Mouse (Mus musculus): ENCODE results near the gene Ly6g5c. TPM values are rescaled to one million over a fixed set of nuclear protein-coding genes. Genes with fewer than 3 reads are reported as not detected.

Ly6g5c gene
- polyA plus RNA-seq, 1 experiment from 2014 or later: not detected

- Histone ChIP-seq H3K9ac (no peak overlapping the region), H3K4me1 (no peaks in the 10 kb centered on the region), H3K36me3 (peaks cover 72% of the 10 kb centered on the region), H3K27me3 (replicated peaks) (no peaks in the 10 kb centered on the region), H3K4me3 (no peak overlapping the region), H3K4me2 (replicated peaks) (no peak overlapping the region), H3K9me3 (no peaks in the 10 kb centered on the region), H3K27ac (no peak overlapping the region)
- ATAC-seq (ENCODE audit: low FRiP score, low read depth): no peak
- WGBS: 92% methylated on average over 11 of the region's 11 CpGs
These were observed 6.9 kb upstream of the Ly6g5c start for GRCm38 (mm10) chr17:35101161-35101560.

- Histone ChIP-seq H3K27me3 (replicated peaks) (no peaks in the 10 kb centered on the region), H3K4me3 (peak overlapping the region; percentile 5; the same call in 1 of the 2 replicates), H3K36me3 (peaks cover 61% of the 10 kb centered on the region), H3K9me3 (no peaks in the 10 kb centered on the region), H3K4me1 (no peaks in the 10 kb centered on the region), H3K9ac (no peak overlapping the region), H3K4me2 (replicated peaks) (no peak overlapping the region), H3K27ac (no peak overlapping the region)
- ATAC-seq (ENCODE audit: low FRiP score, low read depth): no peak
- 80% methylated on average over 8 of the region's 8 CpGs for WGBS
These were observed 5.8 kb upstream of the Ly6g5c start for GRCm38 (mm10) chr17:35102299-35102698.

- H3K36me3 ChIP-seq: peaks cover 56% of the 10 kb centered on the region
- ATAC-seq (ENCODE audit: low FRiP score, low read depth): no peak
- WGBS: 75% methylated on average over 6 of the region's 6 CpGs
- no peak overlapping the region for H3K9ac ChIP-seq
- no peak overlapping the region for H3K27ac ChIP-seq
- H3K27me3 ChIP-seq (replicated peaks): no peaks in the 10 kb centered on the region
- H3K9me3 ChIP-seq: no peaks in the 10 kb centered on the region
- H3K4me3 ChIP-seq: no peak overlapping the region
- no peaks in the 10 kb centered on the region for H3K4me1 ChIP-seq
- H3K4me2 ChIP-seq (replicated peaks): no peak overlapping the region
These were observed 4.8 kb upstream of the Ly6g5c start for GRCm38 (mm10) chr17:35103221-35103690.

GRCm38 (mm10) chr17:35104079-35104478, 4.0 kb upstream of the Ly6g5c start:
- WGBS: 88% methylated on average over 7 of the region's 7 CpGs
- Histone ChIP-seq H3K4me3 (no peak overlapping the region), H3K4me2 (replicated peaks) (no peak overlapping the region), H3K9me3 (no peaks in the 10 kb centered on the region), H3K36me3 (peaks cover 47% of the 10 kb centered on the region), H3K27me3 (replicated peaks) (no peaks in the 10 kb centered on the region), H3K4me1 (no peaks in the 10 kb centered on the region), H3K9ac (no peak overlapping the region), H3K27ac (no peak overlapping the region)
- ATAC-seq (ENCODE audit: low FRiP score, low read depth): no peak

- 78% methylated on average over 6 of the region's 6 CpGs for WGBS
- 0 out of 2 replicates have a peak overlapping the region, but pooled peaks have one; percentile 21 for H3K9ac ChIP-seq
- H3K4me3 ChIP-seq: no peak overlapping the region
- ATAC-seq (ENCODE audit: low FRiP score, low read depth): no peak
- no peaks in the 10 kb centered on the region for H3K9me3 ChIP-seq
- H3K36me3 ChIP-seq: peaks cover 41% of the 10 kb centered on the region
- H3K4me2 ChIP-seq (replicated peaks): no peak overlapping the region
- H3K27me3 ChIP-seq (replicated peaks): no peaks in the 10 kb centered on the region
- no peak overlapping the region for H3K27ac ChIP-seq
- no peaks in the 10 kb centered on the region for H3K4me1 ChIP-seq
These were observed 3.3 kb upstream of the Ly6g5c start for GRCm38 (mm10) chr17:35104754-35105153.

- no peak overlapping the region; the same call in 1 of the 2 replicates for H3K4me2 ChIP-seq (replicated peaks)
- peaks cover 30% of the 10 kb centered on the region for H3K36me3 ChIP-seq
- no peaks in the 10 kb centered on the region for H3K9me3 ChIP-seq
- H3K9ac ChIP-seq: peak overlapping the region; percentile 13; the same call in 1 of the 2 replicates
- H3K4me3 ChIP-seq: no peak overlapping the region
- ATAC-seq (ENCODE audit: low FRiP score, low read depth): no peak
- H3K4me1 ChIP-seq: no peaks in the 10 kb centered on the region
- no peaks in the 10 kb centered on the region for H3K27me3 ChIP-seq (replicated peaks)
- no peak overlapping the region for H3K27ac ChIP-seq
- WGBS: 28% methylated on average over 13 of the region's 13 CpGs
These were observed 2.2 kb upstream of the Ly6g5c start for GRCm38 (mm10) chr17:35105740-35106389.

- WGBS: 79% methylated on average over 3 of the region's 3 CpGs
- Histone ChIP-seq H3K4me1 (no peaks in the 10 kb centered on the region), H3K4me3 (no peak overlapping the region), H3K27ac (no peak overlapping the region), H3K27me3 (replicated peaks) (no peaks in the 10 kb centered on the region), H3K9ac (peak overlapping the region; percentile 13; the same call in 1 of the 2 replicates), H3K4me2 (replicated peaks) (no peak overlapping the region), H3K36me3 (peaks cover 23% of the 10 kb centered on the region), H3K9me3 (no peaks in the 10 kb centered on the region)
- no peak for ATAC-seq (ENCODE audit: low FRiP score, low read depth)
These were observed 1.6 kb upstream of the Ly6g5c start for GRCm38 (mm10) chr17:35106522-35106921.

- no peak overlapping the region for H3K9ac ChIP-seq
- no peak overlapping the region for H3K4me2 ChIP-seq (replicated peaks)
- 76% methylated on average over 9 of the region's 9 CpGs for WGBS
- H3K27me3 ChIP-seq (replicated peaks): no peaks in the 10 kb centered on the region
- H3K36me3 ChIP-seq: peaks cover 29% of the 10 kb centered on the region
- H3K4me3 ChIP-seq: no peak overlapping the region
- no peaks in the 10 kb centered on the region for H3K9me3 ChIP-seq
- H3K27ac ChIP-seq: no peak overlapping the region
- H3K4me1 ChIP-seq: no peaks in the 10 kb centered on the region; the same call in 1 of the 2 replicates
- ATAC-seq (ENCODE audit: low FRiP score, low read depth): no peak
These were observed 3.7 kb downstream of the Ly6g5c start for GRCm38 (mm10) chr17:35111774-35112173.

GRCm38 (mm10) chr17:35115046-35116019, 7.3 kb downstream of the Ly6g5c start, which contains the start of gene Ly6g5b:
Ly6g5b (minus strand) TSS chr17:35115428.
- no peak within 1 kb of the TSS for H3K9ac ChIP-seq
- no peak within 1 kb of the TSS for H3K4me3 ChIP-seq
- H3K27ac ChIP-seq: no peak within 1 kb of the TSS
- peaks cover 49% of the 10 kb centered on the region for H3K36me3 ChIP-seq
- no peaks in the 10 kb centered on the region for H3K9me3 ChIP-seq
- H3K4me2 ChIP-seq (replicated peaks): no peak within 1 kb of the TSS
- no peaks in the 10 kb centered on the region for H3K27me3 ChIP-seq (replicated peaks)
- WGBS: 86% methylated on average over 8 of the region's 8 CpGs
- H3K4me1 ChIP-seq: peaks cover 7% of the 10 kb centered on the region
- ATAC-seq (ENCODE audit: low FRiP score, low read depth): no peak

- H3K36me3 ChIP-seq: peaks cover 45% of the 10 kb centered on the region
- H3K27me3 ChIP-seq (replicated peaks): no peaks in the 10 kb centered on the region
- under 1% methylated on average over 33 of the region's 33 CpGs for WGBS
- ATAC-seq (ENCODE audit: low FRiP score, low read depth): no peak; the same call in 1 of the 2 replicates
- H3K27ac ChIP-seq: peak overlapping the region; percentile 22; the same call in 1 of the 2 replicates
- H3K9ac ChIP-seq: peak overlapping the region; percentile 96
- H3K9me3 ChIP-seq: no peaks in the 10 kb centered on the region
- peaks cover 16% of the 10 kb centered on the region for H3K4me1 ChIP-seq
- H3K4me2 ChIP-seq (replicated peaks): peak overlapping the region; percentile 97
- H3K4me3 ChIP-seq: peak overlapping the region; percentile 90
These were observed 12.7 kb downstream of the Ly6g5c start for GRCm38 (mm10) chr17:35120745-35121142.

- Histone ChIP-seq H3K27ac (peak within 1 kb of the TSS; percentile 75), H3K27me3 (replicated peaks) (no peaks in the 10 kb centered on the region), H3K4me2 (replicated peaks) (peak within 1 kb of the TSS; percentile 97), H3K4me3 (peak within 1 kb of the TSS; percentile 90), H3K9me3 (no peaks in the 10 kb centered on the region), H3K4me1 (peaks cover 21% of the 10 kb centered on the region), H3K9ac (peak within 1 kb of the TSS; percentile 96), H3K36me3 (peaks cover 40% of the 10 kb centered on the region)
- under 1% methylated on average over 50 of the region's 50 CpGs for WGBS
- ATAC-seq (ENCODE audit: low FRiP score, low read depth): peak; percentile 94
These were observed 13.2 kb downstream of the Ly6g5c start, which contains the start of gene Gpank1 for GRCm38 (mm10) chr17:35121143-35121799. Gpank1 (plus strand) TSS chr17:35121455.

All from neural tube, embryonic 12.5 days (tissue).